Mouse (Mus musculus) ovary, adult 10 weeks (tissue): ENCODE results near the gene Myog. TPM values are rescaled to one million over a fixed set of nuclear protein-coding genes. Genes with fewer than 3 reads are reported as not detected.

Source experiments
- polyA plus RNA-seq: library from polyadenylated mRNA; stranded (reverse); fragments of 350-450 nt; fragmentation: Illumina TruSeq; extraction: RNeasy Lipid Tissue Mini Kit (QIAGEN cat#74804); gene quantifications from one replicate; pipeline ENCODE4 v1.2.3, GENCODE M21; 2014

Myog gene
- polyA plus RNA-seq, result not detected

DNA sequence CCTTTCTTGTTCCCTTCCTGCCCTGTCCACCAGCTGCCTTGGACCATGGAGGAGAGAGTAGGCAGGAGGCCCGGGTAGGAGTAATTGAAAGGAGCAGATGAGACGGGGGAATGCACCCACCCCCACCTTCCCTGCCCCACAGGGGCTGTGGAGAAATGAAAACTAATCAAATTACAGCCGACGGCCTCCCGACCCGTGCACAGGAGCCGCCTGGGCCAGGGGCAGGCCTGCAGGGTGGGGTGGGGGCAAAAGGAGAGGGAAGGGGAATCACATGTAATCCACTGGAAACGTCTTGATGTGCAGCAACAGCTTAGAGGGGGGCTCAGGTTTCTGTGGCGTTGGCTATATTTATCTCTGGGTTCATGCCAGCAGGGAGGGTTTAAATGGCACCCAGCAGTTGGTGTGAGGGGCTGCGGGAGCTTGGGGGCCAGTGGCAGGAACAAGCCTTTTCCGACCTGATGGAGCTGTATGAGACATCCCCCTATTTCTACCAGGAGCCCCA lies at the start of gene Myog:
Myog (plus strand) TSS at position 392 of the 502 bp plus-strand sequence.

DNA sequence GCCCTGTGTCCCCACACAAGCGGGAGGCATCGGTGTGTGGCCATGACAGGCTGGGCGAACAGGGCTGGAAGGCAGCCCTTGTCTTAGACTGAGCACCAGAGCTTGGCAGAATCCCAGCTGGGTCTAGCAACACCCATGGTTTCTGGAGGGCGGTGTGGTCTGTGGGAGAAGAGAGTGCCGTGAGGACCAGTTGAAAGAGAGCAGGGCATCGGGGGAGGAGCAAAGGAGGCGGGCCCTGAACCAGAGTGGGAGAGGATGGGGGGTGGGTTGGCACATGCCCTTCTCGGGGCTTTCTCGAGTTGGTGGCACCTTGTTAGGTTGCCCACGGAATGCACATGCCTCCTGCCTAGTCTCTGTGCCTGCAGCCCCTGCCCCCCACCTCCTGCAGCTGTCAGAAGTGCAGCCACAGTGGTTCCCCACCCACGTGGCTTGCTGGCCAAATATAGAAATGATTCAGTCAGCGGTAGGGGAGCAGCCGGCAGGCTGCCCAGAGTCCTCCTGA lies 43.0 kb downstream of the Myog start, which contains the start of gene Ppfia4:
Ppfia4 (minus strand) TSS at position 159 of the 502 bp plus-strand sequence.

Other genes starting within 250 kb of the Myog start
- gene Btg2, start 210.9 kb upstream of the Myog start, polyA plus RNA-seq, result 10.5 TPM
- gene Chit1, start 178.7 kb upstream of the Myog start, polyA plus RNA-seq, result not detected
- gene Chil1, start 107.8 kb upstream of the Myog start, polyA plus RNA-seq, result not detected
- gene Mybph, start 96.5 kb upstream of the Myog start, polyA plus RNA-seq, result not detected
- gene Adora1, start 54.6 kb upstream of the Myog start, polyA plus RNA-seq, result 5.0 TPM
- gene Ppfia4, start 42.9 kb downstream of the Myog start, polyA plus RNA-seq, result 0.14 TPM
- 46.8 TPM for gene Tmem183a, start 72.0 kb downstream of the Myog start, polyA plus RNA-seq
- not detected for gene 4933406M09Rik, start 96.0 kb downstream of the Myog start, polyA plus RNA-seq
- gene Cyb5r1, start 115.6 kb downstream of the Myog start, polyA plus RNA-seq, result 17.8 TPM
- 50.0 TPM for gene Adipor1, start 125.4 kb downstream of the Myog start, polyA plus RNA-seq
- 34.8 TPM for gene Klhl12, start 165.5 kb downstream of the Myog start, polyA plus RNA-seq
- 49.5 TPM for gene Rabif, start 204.7 kb downstream of the Myog start, polyA plus RNA-seq